Mouse (Mus musculus) left cerebral cortex, adult 11 months (tissue): ENCODE data around the gene Supt4a.

Experiments
- DNase-seq: peaks from one replicate; pipeline ENCODE4 v3.0.0; 2022; ENCODE audit warnings: low spot score

Gene Supt4a

GRCm38 (mm10) chr11:87725964-87726562, 11.3 kb upstream of the Supt4a start:
- DNase-seq = no peak

GRCm38 (mm10) chr11:87727021-87727420, 10.3 kb upstream of the Supt4a start:
- no peak for DNase-seq

GRCm38 (mm10) chr11:87727471-87727870, 9.9 kb upstream of the Supt4a start:
- DNase-seq = no peak

DNA sequence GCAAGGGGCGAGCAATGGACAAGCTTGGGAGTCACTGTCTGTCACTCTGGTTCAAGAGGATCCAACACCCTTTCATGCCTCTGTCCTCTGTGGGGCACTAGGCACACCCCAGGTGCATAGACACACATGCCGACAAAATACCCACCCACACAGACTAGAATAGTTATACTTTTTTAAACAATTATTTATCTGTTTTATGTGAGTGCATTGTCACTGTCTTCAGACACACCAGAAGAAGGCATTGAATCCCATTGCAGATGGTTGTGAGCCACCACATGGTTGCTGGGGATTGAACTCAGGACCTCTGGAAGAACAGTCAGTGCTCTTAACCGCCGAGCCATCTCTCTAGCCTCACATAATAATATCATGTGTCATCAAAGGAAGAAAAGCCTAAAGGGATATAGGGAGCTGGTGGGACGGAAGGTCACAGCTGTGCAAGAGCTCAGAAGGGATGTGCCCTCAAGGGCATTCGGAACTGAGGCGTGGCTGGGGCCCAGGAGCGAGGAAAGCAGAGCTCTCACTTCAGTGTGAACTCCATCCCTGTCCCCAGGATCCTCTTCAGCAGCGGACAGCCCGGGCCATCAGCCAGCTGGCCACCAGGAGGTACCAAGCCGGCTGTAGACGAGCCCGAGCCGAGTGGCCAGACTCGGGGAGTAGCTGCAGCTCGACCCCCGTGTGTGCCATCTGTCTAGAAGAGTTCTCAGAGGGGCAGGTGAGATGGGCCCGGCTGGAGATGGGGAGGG, 8.3 kb upstream of the Supt4a start:
- DNase-seq = no peak

DNA sequence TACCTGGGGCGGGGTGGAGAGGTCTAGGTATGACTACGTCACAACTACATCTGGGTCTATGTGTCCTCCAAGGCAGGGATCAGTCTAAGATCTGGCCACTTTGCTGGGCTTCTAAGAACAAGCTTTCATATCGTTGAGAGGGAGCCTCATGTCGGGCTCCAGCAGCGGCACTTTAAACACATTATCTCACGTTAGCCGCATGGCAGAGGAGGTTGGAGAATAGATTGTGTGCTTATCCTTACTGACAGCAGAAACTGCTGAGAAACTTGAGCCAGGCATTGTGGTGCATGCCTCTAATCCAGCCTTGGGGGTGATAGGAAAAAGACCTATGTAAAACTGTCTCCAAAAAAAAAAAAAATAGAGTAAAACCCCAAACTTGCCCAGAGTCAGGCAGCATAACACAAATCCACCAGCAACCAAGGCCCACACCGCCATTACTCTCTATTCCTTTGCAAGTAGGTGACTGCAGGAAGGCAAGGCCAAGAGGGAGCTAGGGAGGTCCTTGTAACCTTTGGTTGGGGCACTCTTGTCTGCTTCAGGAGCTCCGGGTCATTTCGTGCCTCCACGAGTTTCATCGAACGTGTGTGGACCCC, 7.7 kb upstream of the Supt4a start:
- no peak for DNase-seq

DNA sequence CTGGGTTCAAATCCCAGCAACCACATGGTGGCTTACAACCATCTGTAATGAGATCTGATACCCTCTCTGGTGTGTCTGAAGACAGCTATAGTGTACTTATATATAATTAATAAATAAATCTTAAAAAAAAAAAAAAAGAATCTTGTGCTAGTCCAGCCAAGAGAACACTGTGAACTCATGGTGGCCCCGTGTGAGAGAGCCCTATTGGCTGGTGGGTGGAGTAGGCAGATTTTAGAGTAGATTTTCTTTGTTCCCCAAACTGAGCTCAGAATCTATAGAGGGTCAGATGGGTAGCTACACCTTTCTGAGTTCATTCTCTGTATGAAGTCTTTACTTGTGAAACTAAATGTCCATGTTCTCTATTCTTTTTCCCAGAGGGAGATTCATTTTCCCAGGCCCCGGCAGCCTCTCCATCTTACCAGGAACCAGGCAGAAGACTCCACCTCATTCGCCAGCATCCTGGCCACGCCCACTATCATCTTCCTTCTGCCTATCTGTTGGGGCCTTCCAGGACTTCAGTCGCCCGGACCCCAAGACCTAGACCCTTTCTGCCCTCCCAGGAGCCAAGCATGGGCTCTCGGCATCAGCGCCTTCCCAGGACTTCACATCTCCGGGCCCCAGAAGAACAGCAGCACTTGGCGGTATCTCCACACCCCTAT, 6.6 kb upstream of the Supt4a start:
- no peak for DNase-seq

DNA sequence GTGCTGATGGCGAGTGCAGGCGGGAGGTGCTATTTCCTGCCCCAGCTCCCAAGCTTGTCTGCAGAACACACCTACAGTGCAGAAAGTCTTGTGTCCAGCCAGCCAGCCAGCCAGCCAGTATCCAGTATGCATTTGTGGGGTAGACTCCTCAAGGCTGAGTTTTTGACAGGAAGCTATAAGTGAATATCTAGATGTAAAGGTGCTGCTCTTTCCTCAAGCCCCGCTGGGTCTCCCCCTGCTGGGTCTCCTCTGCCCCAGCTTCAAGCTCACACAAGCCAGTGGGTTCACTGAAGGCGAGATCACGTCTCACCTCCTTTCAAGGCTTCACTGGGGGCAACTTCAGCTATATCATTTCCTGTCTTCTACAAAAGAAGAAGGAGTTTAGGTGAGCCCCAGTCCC, 3.0 kb upstream of the Supt4a start:
- DNase-seq = no peak

GRCm38 (mm10) chr11:87735691-87736090, 1.7 kb upstream of the Supt4a start:
- no peak for DNase-seq

DNA sequence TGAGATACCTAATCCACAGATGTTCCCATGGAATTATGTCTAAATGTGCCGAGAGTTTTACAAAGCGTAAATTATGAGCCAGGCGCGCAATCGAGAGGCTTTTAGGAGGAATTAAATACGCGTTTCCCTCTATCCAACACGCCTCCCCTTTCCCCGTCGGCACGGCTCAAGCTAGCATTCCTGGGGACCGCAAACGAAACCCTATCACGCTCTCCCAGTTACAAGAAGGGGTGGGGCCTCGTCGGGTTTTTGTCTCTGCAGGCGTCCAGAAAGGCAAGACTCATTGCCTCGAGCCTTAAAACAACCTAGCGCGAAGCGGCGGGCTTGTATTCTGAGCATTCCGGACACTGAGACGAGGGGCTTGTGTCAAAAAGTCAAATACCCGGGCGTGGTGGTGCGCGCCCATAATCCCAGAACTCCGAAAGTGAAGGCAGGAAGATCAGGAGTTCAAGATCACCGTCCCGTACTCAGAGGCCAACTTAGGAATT, 661 bp upstream of the Supt4a start:
- DNase-seq = no peak

- DNase-seq = no peak
These were observed 6.3 kb downstream of the Supt4a start for GRCm38 (mm10) chr11:87743691-87744090.

DNA sequence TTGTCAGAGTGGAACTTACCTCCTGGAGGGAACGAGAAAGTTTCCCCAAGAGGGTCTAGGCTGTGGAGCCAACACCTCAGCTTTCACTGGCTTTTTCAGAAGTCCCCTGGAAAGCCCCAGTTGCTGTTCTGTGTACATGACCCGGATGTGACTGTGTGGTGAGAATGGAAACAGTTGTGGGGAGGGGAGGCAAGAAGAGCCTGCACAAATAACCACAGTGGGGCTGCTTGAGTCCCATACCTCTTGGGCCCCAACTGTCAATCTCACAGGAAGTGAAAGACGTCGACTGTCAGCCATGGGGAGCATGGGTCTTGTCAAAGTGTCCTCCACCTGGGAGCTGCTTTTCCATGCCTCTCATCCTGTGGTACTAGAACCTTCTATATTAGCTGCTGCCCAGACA, 7.6 kb downstream of the Supt4a start:
- DNase-seq = no peak

DNA sequence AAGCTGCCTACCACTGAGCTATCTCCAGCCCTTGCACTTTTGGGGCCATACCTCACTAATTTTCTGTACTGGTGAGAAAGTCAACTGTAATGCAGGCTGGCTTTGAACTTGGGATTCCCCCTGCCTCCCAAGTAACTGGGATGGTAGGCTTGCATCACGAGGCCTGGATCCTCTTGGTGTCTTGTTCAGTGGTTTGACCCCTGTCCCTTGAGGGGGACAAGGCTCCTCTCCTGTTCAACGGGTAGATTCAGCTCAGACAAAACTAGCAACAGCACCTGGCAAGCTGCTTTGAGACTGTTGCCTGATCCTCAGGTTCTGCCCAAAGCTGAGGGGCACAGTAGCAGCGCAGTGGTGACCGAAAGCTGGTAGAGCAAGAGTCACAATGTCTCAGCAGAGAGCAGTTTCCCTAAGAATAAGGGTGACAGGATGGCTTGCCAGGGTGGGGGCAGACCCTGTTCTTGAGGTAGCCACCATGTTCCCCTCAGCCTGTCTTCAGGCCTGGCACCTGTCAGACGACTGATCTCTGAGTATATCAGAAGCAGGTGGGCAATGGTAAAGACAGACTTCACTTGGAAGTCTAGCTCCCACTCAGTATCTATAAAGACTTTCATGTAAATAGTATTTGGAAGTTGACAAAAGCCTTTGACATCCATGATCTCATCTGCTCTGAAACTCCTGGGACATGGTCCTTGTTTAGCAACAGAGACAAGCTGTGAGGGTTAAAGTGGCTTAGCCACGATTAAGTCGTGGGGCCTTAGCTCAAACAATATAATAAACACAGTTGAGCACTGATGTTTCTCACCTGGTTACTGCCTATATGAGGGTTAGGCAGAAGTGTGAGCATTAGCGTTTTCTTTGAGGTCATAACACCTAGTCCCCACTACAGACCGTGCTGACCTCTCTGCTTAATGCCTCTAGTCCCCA, 8.5 kb downstream of the Supt4a start:
- DNase-seq = no peak

- no peak for DNase-seq
These were observed 10.0 kb downstream of the Supt4a start for GRCm38 (mm10) chr11:87747312-87747711.

DNA sequence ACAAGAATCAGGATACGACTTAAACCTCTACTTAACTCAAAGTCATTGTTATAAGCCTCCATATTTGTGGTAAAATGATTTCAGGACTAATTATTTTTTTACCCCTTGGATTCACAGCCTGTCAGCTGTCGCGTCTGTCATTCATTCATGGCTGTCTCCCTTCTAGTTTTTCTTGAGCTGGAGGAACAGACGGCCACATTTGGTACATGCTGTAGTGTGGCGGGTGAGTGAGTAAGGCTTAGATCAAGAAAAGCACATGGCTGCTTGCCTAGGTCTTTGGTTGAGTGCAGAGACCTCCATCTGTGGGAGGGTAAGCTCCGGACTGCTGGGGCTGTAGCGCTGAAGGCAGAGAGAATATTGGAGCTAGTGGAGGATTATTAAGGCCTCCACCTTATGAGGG, 10.4 kb downstream of the Supt4a start:
- DNase-seq = no peak

GRCm38 (mm10) chr11:87748132-87749119, 11.1 kb downstream of the Supt4a start:
- DNase-seq = no peak

GRCm38 (mm10) chr11:87749192-87750042, 12.1 kb downstream of the Supt4a start:
- DNase-seq = no peak

DNA sequence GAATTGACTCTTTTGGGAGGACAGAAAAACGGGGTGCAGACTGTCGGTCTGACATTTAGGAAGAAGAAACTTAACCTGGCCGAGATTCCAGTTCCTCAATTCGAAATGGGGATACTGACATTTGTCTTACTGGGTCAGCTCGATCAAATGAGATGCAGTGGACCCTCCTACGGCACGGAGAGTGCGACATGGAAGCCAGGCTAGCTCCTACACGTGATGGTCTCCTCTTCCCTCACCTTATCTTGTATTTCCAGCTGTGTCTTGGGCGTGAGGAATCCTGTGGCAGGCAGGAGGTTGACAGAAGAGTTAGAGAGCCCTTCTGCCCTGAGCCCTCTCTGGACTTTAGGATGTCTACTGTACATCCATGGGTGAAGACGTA, 12.7 kb downstream of the Supt4a start:
- no peak for DNase-seq

- no peak for DNase-seq
These were observed 13.2 kb downstream of the Supt4a start for GRCm38 (mm10) chr11:87750521-87750920.

GRCm38 (mm10) chr11:87751031-87751430, 13.7 kb downstream of the Supt4a start:
- no peak for DNase-seq
